Mouse (Mus musculus) heart, embryonic 15.5 days (tissue): ENCODE results near the gene Defa17. TPM values are rescaled to one million over a fixed set of nuclear protein-coding genes. Genes with fewer than 3 reads are reported as not detected.
"Not testable (repeated sequence)": the region's sequence is repeated elsewhere in the genome, so short reads cannot be mapped to it uniquely, and the experiment has no call there.

Experiments
- ATAC-seq: fragments of 200-750 bp; cut with Nextera tagmentation; replicated peaks from 2 replicates; pipeline ENCODE4 v1.8.0; 2017; ENCODE audit warnings: low read depth, moderate TSS enrichment; ENCODE audit not compliant: insufficient number of reproducible peaks, insufficient read depth, low FRiP score
- H3K27ac ChIP-seq: fragments of 300-500 bp; sonication (generic); 2 replicates; pipeline ENCODE4 v1.5.1; 2015; ENCODE audit warnings: mild to moderate bottlenecking, inconsistent platforms
- H3K27me3 ChIP-seq: fragments of 300-500 bp; sonication (generic); 2 replicates; pipeline ENCODE4 v1.6.1; 2015; ENCODE audit warnings: inconsistent platforms
- H3K36me3 ChIP-seq: fragments of 300-500 bp; sonication (generic); 2 replicates; pipeline ENCODE4 v1.6.1; 2015; ENCODE audit warnings: mild to moderate bottlenecking, inconsistent platforms
- H3K4me1 ChIP-seq: fragments of 300-500 bp; sonication (generic); replicated peaks from 2 replicates; pipeline ENCODE4 v1.6.1; 2015; ENCODE audit warnings: inconsistent platforms
- H3K4me2 ChIP-seq: fragments of 300-500 bp; sonication (generic); 2 replicates; pipeline ENCODE4 v1.6.1; 2015; ENCODE audit warnings: inconsistent platforms, mild to moderate bottlenecking, moderate library complexity
- H3K4me3 ChIP-seq: fragments of 300-500 bp; sonication (generic); 2 replicates; pipeline ENCODE4 v1.5.1; 2015; ENCODE audit warnings: mild to moderate bottlenecking, inconsistent platforms
- H3K9ac ChIP-seq: fragments of 300-500 bp; sonication (generic); 2 replicates; pipeline ENCODE4 v1.6.1; 2015; ENCODE audit warnings: mild to moderate bottlenecking, inconsistent platforms
- H3K9me3 ChIP-seq: fragments of 300-500 bp; sonication (generic); replicated peaks from 2 replicates; pipeline ENCODE4 v1.6.1; 2016; ENCODE audit warnings: inconsistent platforms
- WGBS: fragments of 180-500 bp; shearing (Covaris S2); methylation state at CpG from one replicate; pipeline ENCODE4 v1.1.7; 2015; ENCODE audit warnings: mixed read lengths; 5-methylcytosine and 5-hydroxymethylcytosine counted together
- polyA plus RNA-seq: library from polyadenylated mRNA; unstranded; fragments of >200 nt; fragmentation: Nextera tagmentation; extraction: Ambion mirVana; gene quantifications from 2 replicates; pipeline ENCODE4 v1.2.1, GENCODE M21; 2015

Gene Defa17
- polyA plus RNA-seq, result not detected in 2 replicates

GRCm38 (mm10) chr8:21655480-21655879 lies at the start of gene Defa17:
TSS of gene Defa17 (plus strand) at chr8:21655780.
- not testable (repeated sequence) for H3K27me3 ChIP-seq, H3K27ac ChIP-seq, H3K4me2 ChIP-seq, H3K4me1 ChIP-seq, H3K36me3 ChIP-seq, ATAC-seq, H3K9ac ChIP-seq, H3K9me3 ChIP-seq, H3K4me3 ChIP-seq
- WGBS, result 60% methylated on average over 1 of the region's 2 CpGs

- 33% methylated on average over 1 of the region's 1 CpGs for WGBS
- not testable (repeated sequence) for ATAC-seq, H3K4me1 ChIP-seq, H3K4me2 ChIP-seq, H3K36me3 ChIP-seq, H3K4me3 ChIP-seq, H3K27me3 ChIP-seq, H3K9ac ChIP-seq, H3K9me3 ChIP-seq, H3K27ac ChIP-seq
Measured at GRCm38 (mm10) chr8:21617883-21618282, 37.7 kb upstream of the Defa17 start, which contains the start of gene Defa26. TSS of gene Defa26 (plus strand) at chr8:21618183.

- not testable (repeated sequence) for H3K9me3 ChIP-seq, H3K36me3 ChIP-seq, H3K4me2 ChIP-seq, H3K27me3 ChIP-seq, H3K4me1 ChIP-seq, H3K27ac ChIP-seq, ATAC-seq, H3K4me3 ChIP-seq, H3K9ac ChIP-seq
- WGBS, result 89% methylated on average over 1 of the region's 1 CpGs
Measured at GRCm38 (mm10) chr8:21665497-21665896, 9.9 kb downstream of the Defa17 start, which contains the start of gene Defa34. TSS of gene Defa34 (plus strand) at chr8:21665797.

DNA sequence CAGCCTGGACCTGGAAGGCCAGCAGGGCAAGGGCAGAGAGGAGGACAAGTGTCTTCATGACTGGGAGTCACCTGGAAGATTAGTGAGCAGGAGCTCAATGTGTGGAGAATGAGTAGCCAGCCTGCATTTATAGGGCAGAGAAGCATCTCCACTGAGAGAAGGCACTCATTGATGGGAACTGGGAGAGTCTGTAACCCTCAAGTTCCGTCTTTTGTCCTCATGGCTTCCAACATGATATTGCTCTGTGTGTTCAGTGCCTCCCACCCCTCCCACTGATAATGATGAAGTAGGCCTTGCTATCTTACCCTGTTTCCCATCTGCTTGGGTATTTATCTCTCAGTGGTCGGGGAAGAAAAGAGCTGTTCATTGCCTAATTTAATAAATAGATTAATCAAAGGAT lies 48.0 kb downstream of the Defa17 start, which contains the start of gene AY761184:
Gene AY761184, minus strand, starts transcription at position 101 of the 400 bp plus-strand sequence.
- 61% methylated on average over 2 of the region's 2 CpGs for WGBS

More for the DNA sequence above, 48.0 kb downstream of the Defa17 start, which contains the start of gene AY761184:
- not testable (repeated sequence) for H3K36me3 ChIP-seq, H3K9me3 ChIP-seq, H3K4me2 ChIP-seq, H3K9ac ChIP-seq, ATAC-seq, H3K4me1 ChIP-seq, H3K4me3 ChIP-seq, H3K27me3 ChIP-seq, H3K27ac ChIP-seq

Other genes starting within 250 kb of the Defa17 start
- not detected in 2 replicates for gene Defa36, start 228.4 kb upstream of the Defa17 start, polyA plus RNA-seq
- gene Gm7849, start 199.2 kb upstream of the Defa17 start, polyA plus RNA-seq, result not detected in 2 replicates
- not detected in 2 replicates for gene Defa20, start 146.5 kb upstream of the Defa17 start, polyA plus RNA-seq
- gene Defa32, start 126.7 kb upstream of the Defa17 start, polyA plus RNA-seq, result not detected in 2 replicates
- gene Defa37, start 90.4 kb upstream of the Defa17 start, polyA plus RNA-seq, result not detected in 2 replicates
- not detected in 2 replicates for gene Defa28, start 72.8 kb upstream of the Defa17 start, polyA plus RNA-seq
- gene Gm7861, start 61.3 kb upstream of the Defa17 start, polyA plus RNA-seq, result not detected in 2 replicates
- gene Defa26, start 37.6 kb upstream of the Defa17 start, polyA plus RNA-seq, result not detected in 2 replicates
- gene Defa34, start 10.0 kb downstream of the Defa17 start, polyA plus RNA-seq, result not detected in 2 replicates
- gene AY761184, start 47.9 kb downstream of the Defa17 start, polyA plus RNA-seq, result not detected in 2 replicates
- gene Defa24, start 78.7 kb downstream of the Defa17 start, polyA plus RNA-seq, result not detected in 2 replicates
- gene Defb50, start 167.8 kb downstream of the Defa17 start, polyA plus RNA-seq, result not detected in 2 replicates
- not detected in 2 replicates for gene Defb2, start 184.1 kb downstream of the Defa17 start, polyA plus RNA-seq
- gene Defb10, start 203.1 kb downstream of the Defa17 start, polyA plus RNA-seq, result not detected in 2 replicates
- gene Defb9, start 229.6 kb downstream of the Defa17 start, polyA plus RNA-seq, result not detected in 2 replicates